Mouse (Mus musculus) kidney, adult 10 weeks (tissue): ENCODE measurements around the gene Prr3. TPM values are rescaled to one million over a fixed set of nuclear protein-coding genes. Genes with fewer than 3 reads are reported as not detected.

Source experiments
- polyA plus RNA-seq: library from polyadenylated mRNA; stranded (reverse); fragments of 350-450 nt; fragmentation: Illumina TruSeq; extraction: RNeasy Lipid Tissue Mini Kit (QIAGEN cat#74804); gene quantifications from one replicate; pipeline ENCODE4 v1.2.3, GENCODE M21; 2014; ENCODE audit warnings: low read depth, low replicate concordance

Gene Prr3
- 1.6 TPM for polyA plus RNA-seq

GRCm38 (mm10) chr17:35979401-35980362 is at the start of gene Prr3, which contains the start of gene Gnl1:
Gene Prr3, minus strand, starts transcription at chr17:35980236.
Gene Gnl1, plus strand, starts transcription at chr17:35979851.

DNA sequence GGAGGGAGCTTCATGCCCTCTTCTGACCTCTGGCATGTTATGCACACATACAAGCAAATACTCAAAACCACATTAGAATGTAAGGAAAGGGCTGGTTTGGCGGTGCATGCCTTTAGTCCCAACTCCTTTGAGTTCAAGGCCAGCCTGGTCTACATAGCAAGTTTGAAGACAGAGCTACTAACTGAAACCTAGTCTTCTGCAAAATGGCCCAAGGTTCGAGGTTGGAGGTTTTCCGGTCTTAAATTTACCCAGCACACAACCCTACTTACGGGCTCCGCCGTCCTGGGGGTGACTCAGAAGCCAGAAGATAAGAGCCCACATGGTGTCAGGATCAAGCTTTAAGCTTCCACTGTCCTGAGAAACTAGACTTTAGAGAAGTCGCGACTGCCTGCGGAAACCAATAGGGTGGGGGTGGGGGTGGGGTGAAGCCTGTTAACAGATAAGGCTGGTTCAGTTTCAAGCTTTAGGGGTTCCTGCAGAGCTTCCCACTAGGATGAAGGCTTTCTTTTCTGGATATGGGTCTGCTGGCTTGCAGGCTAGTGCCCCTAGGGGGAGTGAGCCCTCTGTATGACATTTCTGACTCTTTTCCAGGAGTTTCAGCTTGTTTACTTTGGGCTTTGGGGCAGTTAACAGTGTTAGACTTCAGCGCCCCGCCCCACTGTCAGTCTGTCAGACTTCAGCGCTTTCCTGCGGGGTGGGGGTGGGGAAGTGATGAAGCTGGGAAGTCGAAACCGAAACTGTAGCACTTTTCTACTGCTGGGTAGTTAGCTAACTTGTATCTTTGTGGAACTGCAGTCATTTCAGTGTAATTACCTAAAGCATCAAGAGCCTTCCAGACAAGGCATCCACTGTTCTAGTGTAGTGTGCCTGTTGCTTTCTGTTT is 40.4 kb upstream of the Prr3 start, which contains the start of gene H2-T24:
Gene H2-T24 (minus strand): TSS at position 370 of the 883 bp plus-strand sequence.

GRCm38 (mm10) chr17:35969418-35970389 is 10.3 kb downstream of the Prr3 start, which contains the start of gene Abcf1:
Gene Abcf1, minus strand, starts transcription at chr17:35969761.

Other genes with a start within 250 kb of the Prr3 start
- 13.7 TPM for gene Ier3, start 158.6 kb downstream of the Prr3 start, polyA plus RNA-seq
- gene Flot1, start 157.0 kb downstream of the Prr3 start, polyA plus RNA-seq: 7.4 TPM
- 11.5 TPM for gene Tubb5, start 141.9 kb downstream of the Prr3 start, polyA plus RNA-seq
- gene Mdc1, start 138.7 kb downstream of the Prr3 start, polyA plus RNA-seq: 7.1 TPM
- gene Nrm, start 118.9 kb downstream of the Prr3 start, polyA plus RNA-seq: 0.32 TPM
- 0.49 TPM for gene Ppp1r18, start 114.6 kb downstream of the Prr3 start, polyA plus RNA-seq
- gene Dhx16, start 100.4 kb downstream of the Prr3 start, polyA plus RNA-seq: 21.8 TPM
- 38.4 TPM for gene 2310061I04Rik, start 82.8 kb downstream of the Prr3 start, polyA plus RNA-seq
- gene Atat1, start 70.2 kb downstream of the Prr3 start, polyA plus RNA-seq: 7.0 TPM
- gene Mrps18b, start 63.8 kb downstream of the Prr3 start, polyA plus RNA-seq: 17.0 TPM
- gene Ppp1r10, start 63.8 kb downstream of the Prr3 start, polyA plus RNA-seq: 28.8 TPM
- gene Abcf1, start 10.5 kb downstream of the Prr3 start, polyA plus RNA-seq: 35.2 TPM
- gene Gnl1, start 385 bp downstream of the Prr3 start, polyA plus RNA-seq: 1.0 TPM
- 4.6 TPM for gene H2-T24, start 40.3 kb upstream of the Prr3 start, polyA plus RNA-seq
- gene H2-T23, start 52.6 kb upstream of the Prr3 start, polyA plus RNA-seq: 6.1 TPM
- 17.7 TPM for gene H2-T22, start 62.5 kb upstream of the Prr3 start, polyA plus RNA-seq
- not detected for gene Gm6034, start 62.7 kb upstream of the Prr3 start, polyA plus RNA-seq
- 0.89 TPM for gene Gm11127, start 78.1 kb upstream of the Prr3 start, polyA plus RNA-seq
- gene Gm19684, start 141.4 kb upstream of the Prr3 start, polyA plus RNA-seq: not detected
- gene Gm7030, start 149.2 kb upstream of the Prr3 start, polyA plus RNA-seq: not detected
- gene Gm8909, start 188.3 kb upstream of the Prr3 start, polyA plus RNA-seq: not detected
- gene H2-T3, start 210.1 kb upstream of the Prr3 start, polyA plus RNA-seq: not detected